Mouse (Mus musculus): ENCODE results near the gene Anapc16.
"Not testable (repeated sequence)": the region's sequence is repeated elsewhere in the genome, so short reads cannot be mapped to it uniquely, and the experiment has no call there.

Anapc16 gene

DNA sequence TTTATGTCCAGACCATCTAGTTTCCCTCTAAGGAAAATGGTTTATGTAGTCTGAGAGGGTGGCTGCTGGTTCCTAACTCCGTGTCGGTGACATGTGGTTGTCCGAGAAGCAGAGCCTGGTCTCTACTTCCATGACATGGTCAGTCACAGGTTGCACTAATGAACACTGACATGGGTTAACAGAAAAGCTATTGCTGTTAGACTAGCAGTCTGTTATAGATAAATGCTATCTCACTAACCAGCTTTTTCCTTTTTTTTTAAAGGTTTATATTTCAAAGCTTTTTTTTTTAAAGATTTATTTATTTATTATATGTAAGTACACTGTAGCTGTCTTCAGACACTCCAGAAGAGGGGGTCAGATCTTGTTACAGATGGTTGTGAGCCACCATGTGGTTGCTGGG lies 3.9 kb downstream of the Anapc16 start:
- DNase-seq, result no peak

DNA sequence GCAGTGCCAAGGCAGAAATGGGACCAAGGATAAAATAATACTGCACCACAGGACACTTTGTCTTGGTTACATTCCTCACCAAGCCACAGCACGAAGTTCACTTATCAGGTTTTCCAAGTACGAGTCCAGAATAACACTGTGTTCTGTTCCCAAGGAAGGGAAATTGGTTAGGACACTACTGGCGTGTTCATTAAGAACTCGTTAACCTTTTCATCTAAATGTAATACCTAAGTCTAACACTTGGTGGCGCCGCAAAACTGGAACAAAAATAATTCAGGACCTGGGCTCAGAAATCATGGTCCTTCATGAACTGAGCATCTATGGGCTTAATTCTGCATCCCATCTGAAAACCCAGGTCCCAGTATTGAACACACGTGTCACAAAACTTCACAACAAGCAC lies 5.3 kb downstream of the Anapc16 start:
- DNase-seq, result peak; percentile 77 to 92

DNA sequence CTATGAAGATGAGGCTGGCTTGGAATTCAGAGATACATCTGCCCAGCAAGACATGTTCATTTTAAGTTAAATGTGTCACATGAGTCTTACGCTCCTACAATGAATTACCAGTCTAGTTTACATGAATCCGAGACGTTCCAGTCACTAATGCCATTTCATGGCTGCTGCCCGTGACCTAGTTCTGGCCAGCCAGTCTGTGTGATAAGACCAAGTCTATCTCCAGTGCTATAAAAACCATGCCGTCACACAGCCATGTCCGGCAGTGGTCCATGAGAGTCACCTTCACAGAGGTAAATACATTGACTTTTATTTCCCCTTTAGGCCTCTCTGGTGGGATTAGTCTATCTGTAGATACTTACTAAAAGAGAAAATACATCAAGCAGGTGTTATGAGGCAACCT lies 7.0 kb downstream of the Anapc16 start:
- no peak for DNase-seq

DNA sequence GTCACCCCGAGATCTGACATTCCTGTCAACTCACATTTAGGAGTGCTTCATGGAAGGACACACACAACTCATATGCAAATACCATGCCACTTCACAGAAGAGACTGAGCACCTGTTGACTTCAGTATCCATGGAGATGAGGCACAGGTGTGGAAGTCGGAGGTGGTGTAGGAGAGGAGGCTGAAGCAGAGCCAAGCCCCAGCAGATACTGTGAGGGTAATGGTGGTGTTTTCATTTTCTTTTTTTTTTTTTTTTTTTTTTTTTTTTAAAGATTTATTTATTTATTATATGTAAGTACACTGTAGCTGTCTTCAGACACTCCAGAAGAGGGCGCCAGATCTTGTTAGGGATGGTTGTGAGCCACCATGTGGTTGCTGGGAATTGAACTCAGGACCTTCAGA lies 9.1 kb downstream of the Anapc16 start:
- not testable (repeated sequence) for DNase-seq

DNA sequence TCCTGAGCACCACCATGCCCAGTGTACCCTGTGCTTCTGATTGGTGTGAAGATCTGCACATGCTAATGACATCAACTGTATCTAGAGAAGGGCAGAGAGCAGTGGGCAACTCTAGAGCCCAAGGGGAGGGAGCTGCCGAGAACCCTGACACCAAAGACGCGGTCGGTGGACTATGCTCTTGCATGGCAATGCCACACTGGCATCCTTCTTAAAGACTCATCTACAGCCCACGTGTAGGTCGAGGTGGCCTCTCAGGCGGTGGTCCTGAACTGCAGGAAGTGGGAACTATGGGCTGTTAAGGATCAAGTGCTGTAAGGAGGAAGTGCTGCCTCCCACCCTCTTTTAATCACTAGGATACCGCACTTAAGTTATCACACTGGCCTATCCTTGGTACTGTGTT lies 10.9 kb downstream of the Anapc16 start:
- no peak for DNase-seq

DNA sequence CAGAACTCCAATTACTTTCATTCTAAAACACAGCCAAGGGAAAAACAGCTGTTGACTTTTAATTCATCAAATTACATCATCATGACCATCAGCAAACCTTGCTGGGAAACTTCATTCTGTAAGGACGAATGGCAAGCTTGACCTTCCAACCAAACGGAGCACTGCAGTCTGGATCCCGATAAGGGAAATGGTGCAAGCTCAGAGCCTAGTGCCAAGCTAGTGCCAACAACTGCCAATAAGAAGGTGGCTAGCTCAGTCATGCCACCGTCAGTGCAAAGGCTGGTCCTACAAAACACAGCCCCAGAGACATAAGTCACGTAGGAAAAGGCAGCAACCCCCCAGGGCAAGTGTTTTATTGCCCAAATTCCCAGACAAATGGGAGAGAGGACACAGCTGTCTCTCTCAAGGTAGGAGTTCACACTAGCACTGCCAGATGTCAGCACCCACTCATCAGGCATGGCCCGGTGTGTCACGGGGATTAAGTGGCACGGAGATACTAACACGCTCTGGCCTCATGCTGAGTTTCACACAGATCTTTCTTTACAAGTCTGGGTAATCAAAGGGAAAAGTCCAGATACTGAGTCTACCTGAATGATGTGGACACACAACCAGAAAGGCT lies 11.6 kb downstream of the Anapc16 start:
- DNase-seq, result no peak

DNA sequence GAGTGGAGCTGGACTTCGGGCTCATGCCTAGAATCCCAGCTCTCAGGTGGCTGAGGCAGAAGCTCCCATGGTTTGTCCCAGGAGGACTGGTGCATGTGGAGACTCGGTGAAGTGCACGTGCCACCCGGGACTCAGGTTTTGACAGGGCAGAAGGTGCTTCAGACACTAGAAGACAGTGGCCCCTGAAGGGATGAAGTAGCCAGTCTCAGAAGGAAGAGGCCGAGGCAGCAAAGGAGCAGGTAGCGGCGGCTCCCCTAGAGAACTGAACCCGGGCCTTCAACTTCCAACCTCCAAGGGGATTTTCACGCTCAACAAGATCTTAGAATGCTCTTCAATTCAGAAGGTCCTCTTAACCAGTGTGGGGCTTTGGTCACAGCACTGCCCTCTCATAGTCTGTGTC lies 12.5 kb downstream of the Anapc16 start:
- DNase-seq, result no peak

DNA sequence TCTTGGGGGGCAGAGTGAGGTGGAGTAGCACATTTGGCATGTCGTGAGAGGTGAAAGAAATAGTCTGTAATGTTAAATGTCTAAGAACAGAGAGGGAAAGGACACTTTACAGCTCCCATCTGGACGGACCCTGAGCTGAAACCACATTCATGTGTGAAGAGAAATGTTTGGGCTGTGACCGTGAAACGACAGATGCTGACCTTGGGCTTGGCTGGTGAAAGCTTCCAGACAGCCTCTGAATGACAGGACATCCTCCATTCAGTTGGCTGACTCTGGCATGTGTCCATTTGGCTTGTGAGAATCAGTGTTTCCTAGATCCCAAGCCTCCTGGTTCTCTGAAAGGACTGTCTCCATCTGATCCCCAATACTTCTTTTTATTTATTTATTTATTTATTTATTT lies 14.9 kb downstream of the Anapc16 start:
- DNase-seq, result peak; percentile 77 to 79

DNA sequence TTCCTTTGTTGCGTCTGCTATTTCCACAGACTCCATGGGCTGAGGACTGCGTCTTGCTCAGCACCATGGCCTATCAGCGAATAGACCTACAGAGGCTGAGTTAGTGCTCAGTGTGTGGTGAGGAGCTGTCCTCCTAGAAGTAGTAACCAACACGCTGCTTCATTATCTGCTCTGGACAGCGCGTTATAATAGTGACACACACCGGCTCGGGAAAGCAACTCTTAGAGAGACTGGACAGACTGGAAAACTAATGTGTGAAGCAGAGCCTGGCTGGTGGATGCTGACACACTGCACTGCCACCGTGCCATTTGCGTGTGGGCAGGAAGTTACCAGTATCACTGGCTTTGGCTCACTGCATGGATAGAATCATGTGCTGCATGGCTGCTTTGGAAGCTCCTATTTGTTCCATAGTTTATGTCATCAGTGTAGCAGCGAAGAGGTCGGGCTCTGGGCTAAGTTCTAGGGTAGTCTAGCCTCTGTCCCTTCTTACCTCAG lies 20.5 kb downstream of the Anapc16 start:
- DNase-seq, result no peak

DNA sequence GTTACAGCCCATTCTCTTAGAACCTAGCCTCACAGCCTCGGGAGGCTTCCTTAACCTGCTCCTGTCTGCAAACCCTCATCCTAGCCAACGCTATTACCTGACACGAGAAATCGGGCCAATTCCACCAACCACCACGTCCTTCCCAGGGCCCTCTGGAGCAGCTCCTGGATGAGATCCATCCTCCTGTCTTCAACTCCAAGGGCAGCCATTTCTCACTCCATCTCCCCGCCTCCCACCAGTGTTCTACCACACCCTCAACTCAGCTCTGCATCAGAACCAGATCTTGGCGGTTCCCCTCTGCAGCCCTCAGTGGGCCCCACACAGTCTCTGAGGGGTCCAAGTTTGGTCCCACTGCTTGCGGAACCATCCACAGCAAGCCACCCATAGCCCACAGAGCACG lies 21.1 kb downstream of the Anapc16 start:
- no peak for DNase-seq

DNA sequence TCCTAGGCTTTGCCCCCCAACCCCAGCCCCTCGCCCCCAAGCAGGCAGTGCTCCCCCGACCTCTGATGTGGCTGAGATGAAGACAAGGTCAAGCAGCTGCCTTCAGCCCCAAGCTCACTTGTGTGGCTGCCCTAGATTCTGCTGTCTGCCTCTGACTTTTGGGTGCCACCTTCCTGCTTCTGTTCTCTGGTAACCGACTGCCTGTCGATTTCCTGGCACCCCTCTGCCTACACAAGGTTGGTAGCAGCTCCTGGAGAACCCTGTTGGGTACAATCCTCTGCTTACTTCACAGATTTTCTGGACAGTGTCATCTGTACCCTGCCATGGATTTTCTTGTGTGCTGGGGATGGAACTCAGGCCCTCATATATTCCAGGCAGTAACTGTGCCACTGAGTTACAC lies 21.6 kb downstream of the Anapc16 start:
- DNase-seq, result no peak

DNA sequence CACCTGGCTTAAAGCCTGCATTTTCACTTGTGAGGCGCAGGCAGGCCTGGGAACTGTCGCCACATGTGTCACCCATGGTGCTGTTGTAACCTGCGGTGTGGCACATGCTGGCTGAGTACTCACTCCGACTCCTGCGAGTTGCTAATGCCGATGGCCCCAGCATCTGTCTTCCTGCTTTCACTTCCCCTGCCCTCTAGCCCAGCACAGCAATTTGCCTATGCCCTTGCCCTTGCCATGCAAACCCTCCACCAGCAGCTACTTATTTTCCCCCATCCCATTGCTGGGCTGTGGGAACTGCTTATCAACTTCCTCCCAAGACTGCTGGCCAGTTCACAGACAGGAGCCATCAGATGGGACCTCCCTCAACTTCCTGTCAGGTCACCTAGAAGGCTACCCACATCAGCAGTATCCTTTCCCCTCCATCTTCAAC lies 22.1 kb downstream of the Anapc16 start:
- DNase-seq, result no peak

DNA sequence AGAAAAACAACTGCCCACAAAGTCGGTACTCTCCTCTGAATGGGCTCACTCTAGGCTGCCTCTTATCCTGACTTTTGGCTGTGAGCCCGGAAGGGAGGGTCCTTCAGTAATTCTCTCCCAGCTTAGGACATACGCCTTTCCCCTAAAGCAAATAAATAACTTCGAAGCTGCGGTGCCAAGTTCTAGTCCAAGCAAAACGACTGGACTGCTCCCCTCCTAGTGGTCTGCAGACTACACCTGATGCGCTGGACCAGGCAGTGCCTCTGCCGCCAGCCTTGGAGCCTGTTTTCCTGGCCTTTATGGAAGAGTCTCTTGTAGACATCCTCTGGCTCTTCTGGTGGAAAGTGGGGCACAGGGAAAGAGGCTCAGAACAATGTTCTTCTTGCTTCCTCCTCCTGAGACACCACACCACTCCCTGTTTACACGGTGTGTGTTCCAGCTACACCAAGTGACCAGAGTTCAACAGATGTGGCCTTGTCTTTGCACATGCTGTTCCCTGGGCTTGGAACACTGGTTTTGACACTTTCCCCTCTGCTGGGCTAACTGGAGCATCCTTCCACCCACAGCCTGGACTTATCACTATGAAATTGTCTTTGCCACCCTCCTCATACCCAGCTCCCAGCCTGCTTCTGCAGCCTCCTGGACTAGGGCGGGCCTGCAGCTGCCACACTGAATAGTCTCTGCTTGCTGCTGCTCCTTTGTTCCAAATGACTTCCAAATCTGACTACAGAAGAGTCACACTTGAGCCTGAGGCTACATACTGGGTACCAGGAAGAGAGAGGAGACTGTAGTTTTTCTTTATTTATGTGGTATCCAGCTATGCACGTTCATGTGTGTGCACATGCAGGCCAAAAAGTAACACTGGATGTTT lies 23.8 kb downstream of the Anapc16 start:
- peak; percentile 67 to 78 for DNase-seq

DNA sequence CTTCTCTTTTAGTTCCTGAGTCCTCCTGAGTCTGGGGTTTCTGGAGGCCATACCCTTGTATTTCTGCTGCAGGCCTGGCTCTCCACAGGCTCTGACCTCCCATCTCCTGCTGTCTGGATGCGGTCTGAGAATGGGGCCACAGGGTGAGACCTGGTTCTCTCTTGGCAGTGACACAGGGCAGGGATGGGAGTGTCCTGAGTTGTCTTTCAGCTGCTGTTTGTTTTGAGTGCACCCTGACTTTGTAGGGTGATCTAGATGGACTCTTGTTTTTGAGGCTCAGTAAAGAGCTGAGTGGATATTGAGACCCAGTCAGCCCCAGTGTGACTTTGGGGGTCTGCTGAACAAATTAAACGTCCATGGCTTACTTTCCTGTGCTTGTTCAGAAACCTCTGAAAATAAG lies 24.5 kb downstream of the Anapc16 start:
- no peak for DNase-seq

DNA sequence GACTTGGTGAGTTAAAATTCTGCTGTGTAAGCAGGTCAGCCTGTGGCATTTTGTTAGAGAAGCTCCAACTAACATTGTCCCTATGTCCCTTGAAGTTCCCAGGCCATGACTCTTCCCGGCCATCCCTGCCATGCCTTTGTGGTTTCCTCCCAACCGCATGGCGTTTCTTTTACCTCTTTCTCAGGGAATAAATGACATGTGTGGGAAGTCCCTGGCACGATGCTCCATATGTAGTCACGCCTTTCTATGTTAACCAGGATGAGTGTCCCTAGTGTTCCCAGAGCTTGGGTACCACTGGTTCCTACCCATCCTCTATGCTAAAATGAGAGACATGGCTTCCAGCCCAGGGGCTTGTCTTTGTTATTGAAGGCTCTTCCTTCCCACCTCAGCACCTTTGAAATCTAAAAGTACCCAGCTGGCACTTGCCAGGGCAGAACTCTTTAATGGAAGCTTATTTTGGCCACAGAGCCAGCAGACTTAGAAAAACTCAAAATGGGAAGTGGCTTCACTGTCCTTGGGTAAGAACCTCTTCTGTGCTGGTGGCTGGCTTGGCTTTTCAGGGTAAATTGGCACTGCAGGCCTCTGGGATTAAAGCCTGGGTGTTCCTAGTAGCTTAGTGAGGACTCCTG lies 25.1 kb downstream of the Anapc16 start:
- no peak for DNase-seq

DNA sequence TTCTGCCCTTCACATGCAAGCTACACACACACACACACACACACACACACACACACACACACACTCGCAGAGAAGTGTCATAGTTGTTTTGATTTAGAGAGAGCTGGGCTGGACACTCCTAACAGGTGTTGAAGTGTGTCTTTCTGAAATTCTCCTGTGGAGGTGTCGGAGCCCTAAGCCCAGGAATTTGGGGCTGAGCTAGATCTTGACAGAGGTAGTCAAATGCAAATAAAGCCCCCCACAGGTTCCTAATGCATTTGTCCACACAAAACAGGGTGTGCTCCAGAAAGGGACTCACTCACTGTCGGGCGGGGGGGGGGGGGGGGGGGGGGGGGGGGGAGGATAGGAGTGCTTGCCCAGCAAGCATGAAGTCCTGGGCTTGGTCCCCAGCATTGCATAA lies 25.8 kb downstream of the Anapc16 start:
- no peak for DNase-seq

DNA sequence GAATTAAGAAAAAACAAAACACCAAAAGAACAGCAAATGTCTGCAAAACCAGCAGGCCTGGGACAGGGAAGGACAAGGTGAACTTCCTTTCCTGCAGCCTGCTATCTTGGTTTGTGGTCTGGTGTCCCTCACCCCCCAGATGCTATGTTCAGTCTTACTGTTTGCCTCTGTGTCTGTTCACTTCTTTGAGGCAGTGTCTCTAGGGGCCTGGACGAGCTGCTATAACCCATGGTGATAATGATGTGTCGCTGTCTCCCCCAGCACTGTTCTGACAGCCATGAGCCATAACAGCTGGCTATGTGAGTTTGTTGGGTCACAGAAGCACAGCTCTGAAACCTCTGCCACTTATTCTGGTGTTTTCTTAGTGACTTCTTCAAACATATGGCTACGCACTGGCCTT lies 28.1 kb downstream of the Anapc16 start:
- DNase-seq, result no peak

DNA sequence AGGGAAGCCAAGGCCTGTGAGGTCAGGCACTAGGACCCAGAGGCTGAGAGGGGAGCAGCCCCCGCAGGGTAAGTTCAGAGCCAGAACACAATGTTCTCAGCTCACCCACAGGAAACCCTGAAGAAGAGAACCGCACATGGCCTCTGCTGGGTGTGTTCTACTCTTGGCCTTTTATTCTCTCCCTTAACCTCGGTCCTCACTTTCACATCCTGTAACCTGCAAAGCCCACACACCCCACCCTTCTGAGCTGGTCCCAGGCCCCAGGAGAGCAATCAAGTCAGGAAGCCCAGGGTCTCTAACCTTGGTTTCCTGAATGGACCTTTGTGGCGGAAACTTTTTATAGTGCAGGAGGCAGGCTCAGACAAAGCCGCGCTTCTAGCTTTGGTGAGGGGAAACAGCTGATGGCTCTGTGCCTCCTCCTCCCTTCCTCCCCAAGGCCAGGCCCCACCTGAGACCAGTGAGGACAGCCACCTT lies 28.7 kb downstream of the Anapc16 start:
- peak in 1 of 2 experiments; percentile 52 for DNase-seq

DNA sequence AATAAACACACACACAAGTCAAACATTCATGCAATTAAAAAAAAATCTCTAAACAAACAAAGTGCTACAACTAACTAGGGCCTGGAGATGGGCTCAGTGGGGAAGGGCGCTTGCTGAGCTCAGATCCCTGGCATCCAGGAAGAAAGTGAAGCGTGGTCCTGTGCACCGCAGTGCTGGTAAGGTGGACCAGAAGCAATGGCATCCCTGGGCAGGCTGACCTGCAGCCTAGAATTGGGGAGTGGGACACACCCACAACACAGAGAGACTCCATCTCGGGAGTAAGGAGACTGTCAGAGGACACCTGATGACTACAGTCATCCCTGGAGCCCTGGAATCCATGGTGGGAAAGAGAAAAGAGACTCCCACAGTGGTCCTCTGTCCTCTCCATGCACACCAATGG lies 29.5 kb downstream of the Anapc16 start:
- no peak for DNase-seq

DNA sequence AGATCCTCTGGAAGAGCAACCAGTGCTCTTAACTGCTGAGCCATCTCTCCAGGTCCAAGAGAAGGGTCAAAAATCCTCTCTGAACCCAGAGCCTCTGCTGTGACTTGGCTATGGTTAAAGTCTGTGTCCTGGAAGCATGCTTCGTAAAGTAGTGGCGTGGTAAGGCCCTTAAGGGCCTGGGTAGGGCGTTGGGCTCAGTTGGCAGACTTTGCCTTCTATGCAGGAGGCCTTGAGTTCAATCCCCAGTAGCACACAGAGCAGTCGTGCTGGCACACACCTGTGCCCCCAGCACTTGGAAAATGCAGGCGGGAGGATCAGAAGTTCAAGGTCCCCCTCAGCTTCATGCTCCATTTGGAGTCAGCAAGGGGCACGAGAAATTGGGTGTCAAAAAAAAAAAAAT lies 29.9 kb downstream of the Anapc16 start:
- no peak for DNase-seq

DNA sequence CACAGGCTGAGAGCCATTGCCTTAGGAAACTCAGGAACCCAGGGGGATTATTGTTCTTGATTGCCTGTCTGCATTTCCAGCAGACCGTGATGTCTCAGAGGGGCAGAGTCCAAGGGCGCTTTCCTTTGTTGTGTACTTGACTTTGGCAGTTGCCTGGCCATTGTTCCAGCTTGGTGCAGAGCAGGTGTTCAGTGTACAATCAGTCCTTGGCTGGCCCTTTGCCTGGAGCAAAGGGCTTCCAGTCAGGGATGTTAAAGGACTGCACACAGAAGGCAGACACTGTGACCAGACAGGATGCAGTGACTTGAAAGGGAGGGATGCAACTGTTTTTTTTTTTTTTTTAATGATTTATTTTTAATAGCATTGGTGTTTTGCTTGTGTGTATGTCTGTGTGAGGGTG lies 30.4 kb downstream of the Anapc16 start:
- no peak for DNase-seq

DNA sequence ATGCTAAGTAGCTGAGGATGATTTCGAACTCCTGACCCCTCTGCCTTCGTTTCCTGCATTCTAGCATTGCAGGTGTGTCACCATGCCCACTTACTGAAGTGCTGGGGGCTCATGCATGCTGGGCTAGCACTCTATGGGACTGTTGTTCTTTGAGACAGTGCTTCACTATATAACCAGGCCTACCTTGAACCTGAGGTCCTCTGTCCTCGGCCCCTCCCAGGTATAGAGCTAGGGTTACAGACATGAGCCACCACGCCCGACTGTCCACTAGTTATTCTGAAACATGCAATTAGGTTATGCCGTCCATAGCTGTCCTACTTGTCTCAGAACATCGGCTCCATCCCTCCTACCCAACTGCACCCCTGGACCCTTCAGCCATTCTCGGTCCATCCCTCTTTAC lies 31.1 kb downstream of the Anapc16 start:
- DNase-seq, result no peak

DNA sequence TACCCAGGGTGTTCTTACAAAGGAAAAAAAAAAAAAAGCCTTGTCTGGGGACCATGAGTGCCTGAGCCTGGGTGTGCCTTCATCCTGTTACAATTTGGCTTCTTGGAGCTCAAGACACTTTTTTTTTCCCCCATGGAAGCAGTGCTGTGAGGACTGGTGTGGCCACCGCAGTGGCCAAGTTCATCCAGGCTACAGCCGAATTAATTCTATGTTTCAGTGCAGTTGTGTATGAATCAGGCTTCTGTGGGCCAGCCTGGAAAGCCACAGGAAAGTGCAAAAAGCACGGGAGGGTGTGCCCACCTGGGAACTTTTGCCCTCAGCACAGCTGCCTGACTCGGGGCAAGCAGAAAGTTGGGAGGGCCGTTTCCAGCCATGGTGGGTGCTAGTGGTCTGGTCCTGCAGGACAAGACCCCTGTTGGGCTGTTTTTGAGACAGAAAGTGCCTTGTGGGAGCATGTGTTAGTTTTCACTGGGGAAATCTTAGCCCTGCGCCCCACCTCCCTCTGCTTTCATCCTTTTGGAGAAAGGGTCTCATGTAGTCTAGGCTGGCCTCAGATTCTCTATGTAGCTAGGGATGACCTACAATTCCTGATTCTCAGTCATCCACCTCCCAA lies 32.4 kb downstream of the Anapc16 start:
- no peak for DNase-seq

Measured in cerebellum, postnatal 10 days (tissue).